Mouse (Mus musculus) liver, embryonic 13.5 days (tissue): ENCODE results near the gene Phtf2. TPM values are rescaled to one million over a fixed set of nuclear protein-coding genes. Genes with fewer than 3 reads are reported as not detected.
A peak's percentile ranks its signal among the peaks of the same experiment; 100 is the strongest.

Source experiments
- ATAC-seq: fragments of 200-750 bp; cut with Nextera tagmentation; 2 replicates; pipeline ENCODE4 v1.8.0; 2017; ENCODE audit warnings: low read depth, mild to moderate bottlenecking, moderate number of reproducible peaks, moderate library complexity
- DNase-seq: peaks from one replicate; pipeline ENCODE4 v3.0.0; 2022
- H3K27ac ChIP-seq: fragments of 300-500 bp; sonication (generic); 2 replicates; pipeline ENCODE4 v1.5.1; 2015; ENCODE audit warnings: moderate library complexity, mild to moderate bottlenecking, inconsistent platforms
- H3K27me3 ChIP-seq: fragments of 300-500 bp; sonication (generic); 2 replicates; pipeline ENCODE4 v1.6.1; 2015; ENCODE audit warnings: mild to moderate bottlenecking, inconsistent platforms
- H3K36me3 ChIP-seq: fragments of 300-500 bp; sonication (generic); 2 replicates; pipeline ENCODE4 v1.6.1; 2015; ENCODE audit warnings: mild to moderate bottlenecking, inconsistent platforms
- H3K4me1 ChIP-seq: fragments of 300-500 bp; sonication (generic); replicated peaks from 2 replicates; pipeline ENCODE4 v1.6.1; 2015; ENCODE audit warnings: inconsistent platforms
- H3K4me2 ChIP-seq: fragments of 300-500 bp; sonication (generic); 2 replicates; pipeline ENCODE4 v1.6.1; 2015; ENCODE audit warnings: inconsistent platforms, mild to moderate bottlenecking, moderate library complexity
- H3K4me3 ChIP-seq: fragments of 300-500 bp; sonication (generic); replicated peaks from 2 replicates; pipeline ENCODE4 v1.5.1; 2015; ENCODE audit warnings: mild to moderate bottlenecking, inconsistent platforms
- H3K9ac ChIP-seq: fragments of 300-500 bp; sonication (generic); 2 replicates; pipeline ENCODE4 v1.6.1; 2015; ENCODE audit warnings: mild to moderate bottlenecking, inconsistent platforms
- H3K9me3 ChIP-seq: fragments of 300-500 bp; sonication (generic); replicated peaks from 2 replicates; pipeline ENCODE4 v1.6.1; 2016; ENCODE audit warnings: inconsistent platforms
- WGBS: fragments of 180-500 bp; shearing (Covaris S2); methylation state at CpG from one replicate; pipeline ENCODE4 v1.1.7; 2015; ENCODE audit not compliant: insufficient replicate concordance; 5-methylcytosine and 5-hydroxymethylcytosine counted together
- polyA plus RNA-seq: library from polyadenylated mRNA; unstranded; fragments of >200 nt; fragmentation: Nextera tagmentation; extraction: Ambion mirVana; gene quantifications from 2 replicates; pipeline ENCODE4 v1.2.1, GENCODE M21; 2015

Phtf2 gene
- polyA plus RNA-seq, 1 experiment from 2014 or later: 6.2 TPM

DNA sequence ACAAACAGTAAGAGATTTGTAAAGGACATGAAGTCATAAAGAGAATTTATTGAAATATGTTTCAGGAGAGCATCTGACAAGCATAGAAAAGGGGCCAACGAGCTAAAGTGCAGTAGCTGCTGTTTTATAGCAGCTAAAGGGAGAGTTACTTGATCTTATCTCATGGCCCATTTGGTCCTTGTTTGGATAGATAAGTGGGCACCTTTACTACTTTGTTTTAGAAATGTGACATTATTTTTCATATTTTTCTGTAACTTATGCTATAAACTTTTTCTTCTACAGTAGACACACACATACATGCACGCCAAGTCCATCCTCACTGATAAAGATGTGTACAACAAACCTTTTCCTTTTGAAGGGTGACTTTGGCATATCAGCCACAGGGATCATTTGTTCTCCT is 23.5 kb upstream of the Phtf2 start:
- Histone ChIP-seq H3K4me2 (no peak overlapping the region), H3K36me3 (peaks cover 51% of the 10 kb centered on the region), H3K9me3 (no peaks in the 10 kb centered on the region), H3K4me1 (peaks cover 29% of the 10 kb centered on the region), H3K27ac (peak overlapping the region; percentile 34; the same call in 1 of the 2 replicates), H3K9ac (no peak overlapping the region), H3K27me3 (no peaks in the 10 kb centered on the region), H3K4me3 (no peak overlapping the region)
- DNase-seq: no peak
- WGBS: 38% methylated on average over 2 of the region's 2 CpGs
- no peak; the same call in 1 of the 2 replicates for ATAC-seq

DNA sequence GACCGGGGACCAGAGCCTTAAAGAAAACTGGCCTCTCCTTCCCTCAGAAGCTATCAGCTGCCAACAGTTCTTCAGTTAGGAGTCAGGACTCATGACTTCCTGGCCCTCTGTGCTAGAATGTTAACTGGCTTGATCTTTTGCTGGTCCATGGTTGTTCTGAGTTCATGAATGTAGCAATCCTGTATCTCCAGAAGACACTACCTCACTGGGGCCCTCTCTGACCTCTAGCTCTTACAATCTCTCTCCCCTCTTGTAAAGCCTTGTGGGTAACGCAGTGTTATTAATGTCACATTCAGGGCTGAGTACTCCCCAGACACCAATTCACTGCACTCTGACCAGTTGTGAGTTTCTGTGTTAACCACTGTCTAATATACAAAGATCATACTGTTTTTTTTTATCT is 22.7 kb upstream of the Phtf2 start:
- Histone ChIP-seq H3K27me3 (no peaks in the 10 kb centered on the region), H3K4me2 (no peak overlapping the region), H3K4me3 (no peak overlapping the region), H3K4me1 (peaks cover 33% of the 10 kb centered on the region), H3K36me3 (peaks cover 54% of the 10 kb centered on the region), H3K9me3 (no peaks in the 10 kb centered on the region), H3K27ac (peak overlapping the region; percentile 35), H3K9ac (no peak overlapping the region)
- DNase-seq (no peak), ATAC-seq (peak; percentile 52)
- 35% methylated on average over 2 of the region's 2 CpGs for WGBS

DNA sequence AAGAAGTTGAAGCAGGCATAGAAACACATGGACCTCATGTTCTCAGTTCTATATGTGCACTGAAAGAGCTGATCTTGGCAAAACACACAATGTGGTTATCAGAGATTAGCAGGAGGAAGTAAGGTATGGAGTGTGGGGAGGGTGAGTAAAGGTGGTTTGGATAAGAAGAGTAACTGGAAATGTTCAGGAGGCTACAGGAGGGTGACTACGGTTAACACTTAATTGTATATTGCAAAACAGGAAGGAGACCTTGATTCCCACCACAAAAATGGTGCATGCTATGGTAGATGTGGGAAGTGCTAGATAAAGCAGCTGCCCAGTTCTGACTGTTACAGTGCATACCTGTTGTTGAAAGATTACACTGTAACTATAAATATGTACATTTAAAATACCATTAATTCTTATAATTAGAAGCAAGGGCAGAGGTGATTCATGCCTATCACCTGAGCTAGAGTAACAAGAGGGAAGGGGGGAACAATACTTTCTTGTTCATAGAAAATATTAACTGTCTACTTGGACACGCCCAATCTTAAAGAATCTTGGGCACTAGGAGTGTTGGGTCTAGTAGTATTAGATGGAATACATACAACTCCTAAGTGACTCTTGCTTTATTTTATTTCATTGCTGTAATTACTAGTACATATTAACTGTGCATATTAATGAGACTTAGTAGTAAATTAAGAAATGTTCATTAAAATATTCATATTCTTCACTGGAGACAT is 15.7 kb upstream of the Phtf2 start:
- 29% methylated on average over 2 of the region's 2 CpGs for WGBS
- DNase-seq: peak; percentile 68
- peaks cover 38% of the 10 kb centered on the region for H3K4me1 ChIP-seq
- peak overlapping the region; percentile 82 for H3K27ac ChIP-seq
- no peaks in the 10 kb centered on the region for H3K9me3 ChIP-seq
- no peaks in the 10 kb centered on the region for H3K27me3 ChIP-seq
- peaks cover 53% of the 10 kb centered on the region for H3K36me3 ChIP-seq
- peak overlapping the region; percentile 44; the same call in 1 of the 2 replicates for H3K9ac ChIP-seq
- peak overlapping the region; percentile 1; the same call in 1 of the 2 replicates for H3K4me3 ChIP-seq
- peak overlapping the region; percentile 53 for H3K4me2 ChIP-seq
- ATAC-seq: peak; percentile 99

DNA sequence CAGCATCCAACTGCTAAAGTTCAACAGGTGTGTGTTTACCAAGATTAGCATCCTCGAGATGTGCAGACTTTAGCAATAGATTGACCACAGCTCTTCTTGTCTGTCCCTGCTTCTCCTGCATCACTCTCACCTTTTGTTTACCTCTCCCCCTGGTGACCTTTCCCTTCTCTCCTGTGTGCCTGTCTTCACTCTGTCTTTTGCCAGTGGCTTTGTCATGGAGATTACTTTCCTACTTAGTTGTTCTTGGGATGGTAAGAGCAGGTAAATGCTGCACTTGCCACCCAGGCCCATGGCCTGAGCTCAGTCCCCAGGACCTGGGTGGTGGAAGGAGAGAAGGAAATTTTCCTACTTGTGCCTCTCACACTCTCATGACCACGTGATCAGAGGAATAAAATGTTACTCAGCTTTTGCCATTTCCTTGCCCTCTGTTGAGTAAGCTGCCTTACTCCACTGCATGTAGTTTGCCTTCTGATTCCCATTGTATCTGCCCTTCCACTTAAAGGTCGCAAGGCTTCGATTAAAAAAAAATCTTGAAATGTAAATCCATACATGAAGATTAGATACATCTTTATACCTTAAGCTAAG is 2.2 kb upstream of the Phtf2 start:
- WGBS: 66% methylated on average over 4 of the region's 4 CpGs

DNA sequence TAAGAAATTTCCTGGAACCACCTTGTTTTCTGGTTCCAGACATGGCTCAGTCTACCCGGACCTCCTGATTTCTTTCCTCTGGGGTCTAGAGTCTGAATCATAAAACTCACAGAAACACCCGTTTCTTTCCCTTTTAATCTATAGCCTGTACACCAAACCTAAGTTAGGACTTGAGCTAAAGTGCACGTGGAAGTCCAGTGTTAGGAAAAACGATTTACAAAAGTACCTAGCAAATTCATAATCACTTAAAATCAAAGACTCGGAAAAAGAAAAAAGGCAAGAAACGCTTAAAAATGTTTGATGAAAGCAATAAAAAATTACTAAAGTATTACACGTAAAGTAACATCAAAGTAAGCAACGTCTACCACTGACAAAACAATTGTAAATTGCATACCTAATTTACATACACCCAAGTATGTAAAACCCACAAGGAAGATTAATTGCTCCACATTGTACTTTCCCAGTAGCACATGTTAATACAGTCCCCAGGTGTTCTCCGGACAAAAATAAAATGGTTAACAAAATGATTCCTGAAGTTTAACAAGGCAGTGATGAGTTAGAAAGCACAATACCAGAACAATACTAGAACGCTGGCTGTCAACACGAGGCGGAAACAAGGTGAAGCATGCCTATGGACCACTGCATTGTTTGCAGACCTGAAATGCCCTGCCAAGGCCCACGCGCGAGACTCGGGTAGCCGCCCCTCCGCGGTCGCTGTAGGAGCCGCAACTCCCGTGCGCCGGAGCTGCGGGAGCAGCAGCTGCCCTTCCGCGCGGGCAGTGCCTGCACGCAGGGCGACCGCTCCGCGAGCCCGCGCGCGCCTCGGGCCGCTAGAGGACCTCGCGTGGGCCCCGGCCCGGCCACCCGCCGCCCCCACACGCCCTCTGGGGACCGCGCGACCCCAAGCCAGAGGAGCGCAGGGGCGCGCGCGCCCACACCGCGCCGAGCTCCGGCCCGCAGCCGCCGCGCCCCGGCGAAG is 838 bp downstream of the Phtf2 start:
- Histone ChIP-seq H3K9me3 (no peaks in the 10 kb centered on the region), H3K4me2 (peak overlapping the region; percentile 74), H3K4me3 (peak overlapping the region; percentile 91), H3K27me3 (no peaks in the 10 kb centered on the region), H3K36me3 (peaks cover 10% of the 10 kb centered on the region; the same call in 1 of the 2 replicates), H3K4me1 (peaks cover 48% of the 10 kb centered on the region), H3K27ac (peak overlapping the region; percentile 96), H3K9ac (peak overlapping the region; percentile 96)
- ATAC-seq (no peak; the same call in 1 of the 2 replicates), DNase-seq (peak; percentile 48)
- under 1% methylated on average over 49 of the region's 64 CpGs for WGBS

More for the DNA sequence above, 2.2 kb upstream of the Phtf2 start:
- Histone ChIP-seq H3K4me1 (peaks cover 31% of the 10 kb centered on the region), H3K4me3 (peak overlapping the region; percentile 70), H3K27ac (peak overlapping the region; percentile 54), H3K36me3 (peaks cover 20% of the 10 kb centered on the region), H3K9ac (peak overlapping the region; percentile 80), H3K9me3 (no peaks in the 10 kb centered on the region), H3K4me2 (peak overlapping the region; percentile 93), H3K27me3 (no peaks in the 10 kb centered on the region)
- DNase-seq (no peak), ATAC-seq (no peak)

DNA sequence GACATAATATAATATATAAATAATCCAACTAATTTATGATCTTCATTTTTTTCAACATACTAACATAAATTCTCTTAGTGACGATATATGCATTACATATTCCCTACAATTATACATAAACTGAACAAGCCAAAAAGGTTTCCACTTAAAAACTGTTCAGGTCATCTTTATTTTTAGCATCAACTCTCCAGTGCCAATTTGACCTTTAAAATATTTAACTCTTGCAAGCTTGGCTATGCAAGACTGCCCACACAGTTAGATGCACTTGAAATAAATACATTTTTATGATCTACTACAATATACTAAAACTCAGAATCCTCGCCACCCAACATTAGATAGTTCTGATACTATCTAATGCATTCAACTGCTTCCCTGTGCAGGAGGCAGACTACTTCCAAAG is 1.5 kb downstream of the Phtf2 start:
- no peak for ATAC-seq

DNA sequence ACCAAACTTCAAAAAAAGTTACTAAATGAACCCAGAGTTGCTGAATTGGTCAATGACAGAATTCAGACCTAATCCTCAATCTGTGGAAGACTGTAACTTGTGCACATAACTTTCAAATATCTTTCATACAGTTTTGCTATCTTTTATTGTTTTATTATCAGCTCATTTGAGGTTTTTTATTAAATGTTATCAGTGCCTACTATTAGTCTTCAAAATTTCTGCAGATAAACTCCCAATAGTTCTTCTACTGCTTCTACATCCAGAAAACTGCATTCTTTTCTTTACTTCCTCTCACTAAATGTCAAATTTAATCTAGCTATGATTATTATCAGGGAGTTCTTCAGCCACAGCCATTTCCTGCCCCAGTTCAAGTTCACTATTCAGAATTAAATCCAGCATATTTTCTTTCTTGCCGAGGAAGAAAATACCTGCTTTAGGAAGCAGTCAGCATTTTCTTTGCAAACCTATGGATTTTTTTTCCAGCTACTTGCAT is 4.9 kb downstream of the Phtf2 start:
- DNase-seq (no peak), ATAC-seq (no peak)
- Histone ChIP-seq H3K4me1 (peaks cover 52% of the 10 kb centered on the region), H3K4me2 (no peak overlapping the region), H3K27ac (no peak overlapping the region), H3K9me3 (no peaks in the 10 kb centered on the region), H3K27me3 (no peaks in the 10 kb centered on the region), H3K4me3 (no peak overlapping the region), H3K9ac (no peak overlapping the region), H3K36me3 (no peaks in the 10 kb centered on the region)
- 25% methylated on average over 1 of the region's 1 CpGs for WGBS

More for the DNA sequence above, 1.5 kb downstream of the Phtf2 start:
- no peaks in the 10 kb centered on the region for H3K9me3 ChIP-seq
- no peaks in the 10 kb centered on the region for H3K27me3 ChIP-seq
- no peak for DNase-seq
- H3K4me2 ChIP-seq: peak overlapping the region; percentile 74
- 34% methylated on average over 2 of the region's 2 CpGs for WGBS
- H3K36me3 ChIP-seq: 0 out of 2 replicates have a peak, but pooled peaks cover 3% of the 10 kb centered on the region
- peak overlapping the region; percentile 91 for H3K4me3 ChIP-seq
- H3K27ac ChIP-seq: no peak overlapping the region
- peak overlapping the region; percentile 96 for H3K9ac ChIP-seq
- peaks cover 50% of the 10 kb centered on the region for H3K4me1 ChIP-seq

DNA sequence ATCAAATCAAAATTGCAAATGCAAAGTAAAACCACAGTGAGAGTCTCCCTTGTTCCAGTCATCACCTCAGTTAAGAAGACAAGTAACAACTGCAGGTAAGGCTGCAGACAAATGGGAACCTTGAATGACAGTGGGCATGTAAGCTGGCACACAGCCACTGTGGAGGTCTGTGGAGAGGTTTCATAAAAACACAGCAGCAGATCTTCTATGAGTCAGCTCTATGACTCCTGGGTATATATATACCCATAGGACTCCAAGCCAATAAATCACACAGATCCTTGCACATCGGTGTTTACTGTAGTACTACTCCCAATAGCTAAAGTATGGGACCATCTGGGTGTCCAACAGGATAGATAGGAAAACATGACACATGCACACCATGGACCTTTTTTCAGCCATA is 8.8 kb downstream of the Phtf2 start:
- H3K27ac ChIP-seq: no peak overlapping the region
- H3K4me1 ChIP-seq: peaks cover 32% of the 10 kb centered on the region
- H3K4me3 ChIP-seq: no peak overlapping the region
- DNase-seq: no peak
- H3K9ac ChIP-seq: no peak overlapping the region
- H3K9me3 ChIP-seq: no peaks in the 10 kb centered on the region
- H3K36me3 ChIP-seq: no peaks in the 10 kb centered on the region
- WGBS: 88% methylated on average over 1 of the region's 1 CpGs
- H3K27me3 ChIP-seq: no peaks in the 10 kb centered on the region
- H3K4me2 ChIP-seq: no peak overlapping the region
- ATAC-seq: no peak

DNA sequence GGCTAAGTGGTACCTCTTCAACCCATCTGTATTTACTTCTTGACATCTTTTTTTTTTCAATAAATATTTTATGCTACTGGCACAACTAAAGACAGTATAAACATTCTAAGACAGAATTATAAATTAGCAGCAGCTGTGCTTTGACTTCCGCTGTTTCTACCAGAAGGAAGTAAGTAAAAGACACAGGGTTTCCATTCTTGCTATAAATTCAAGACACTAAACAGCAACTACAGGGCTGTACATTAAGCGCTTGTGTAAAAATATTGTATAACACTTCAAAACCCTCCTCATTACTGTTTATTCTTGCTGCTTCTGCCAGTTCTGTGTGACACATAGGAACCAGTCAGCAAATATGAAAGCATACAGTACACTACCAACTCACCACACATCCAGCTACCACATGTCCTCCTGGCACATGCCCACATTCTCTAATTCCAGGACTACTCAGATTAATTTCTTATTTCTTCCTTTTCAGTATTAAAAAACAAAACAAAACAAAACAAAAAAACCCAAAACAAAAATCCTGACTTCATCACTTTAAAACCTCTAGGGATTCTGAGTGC is 16.6 kb downstream of the Phtf2 start:
- Histone ChIP-seq H3K27me3 (no peaks in the 10 kb centered on the region), H3K36me3 (no peaks in the 10 kb centered on the region), H3K4me2 (no peak overlapping the region), H3K9ac (no peak overlapping the region), H3K4me3 (no peak overlapping the region), H3K4me1 (peaks cover 13% of the 10 kb centered on the region), H3K27ac (no peak overlapping the region), H3K9me3 (no peaks in the 10 kb centered on the region)
- WGBS: 85% methylated on average over 2 of the region's 2 CpGs
- ATAC-seq (no peak), DNase-seq (no peak)

DNA sequence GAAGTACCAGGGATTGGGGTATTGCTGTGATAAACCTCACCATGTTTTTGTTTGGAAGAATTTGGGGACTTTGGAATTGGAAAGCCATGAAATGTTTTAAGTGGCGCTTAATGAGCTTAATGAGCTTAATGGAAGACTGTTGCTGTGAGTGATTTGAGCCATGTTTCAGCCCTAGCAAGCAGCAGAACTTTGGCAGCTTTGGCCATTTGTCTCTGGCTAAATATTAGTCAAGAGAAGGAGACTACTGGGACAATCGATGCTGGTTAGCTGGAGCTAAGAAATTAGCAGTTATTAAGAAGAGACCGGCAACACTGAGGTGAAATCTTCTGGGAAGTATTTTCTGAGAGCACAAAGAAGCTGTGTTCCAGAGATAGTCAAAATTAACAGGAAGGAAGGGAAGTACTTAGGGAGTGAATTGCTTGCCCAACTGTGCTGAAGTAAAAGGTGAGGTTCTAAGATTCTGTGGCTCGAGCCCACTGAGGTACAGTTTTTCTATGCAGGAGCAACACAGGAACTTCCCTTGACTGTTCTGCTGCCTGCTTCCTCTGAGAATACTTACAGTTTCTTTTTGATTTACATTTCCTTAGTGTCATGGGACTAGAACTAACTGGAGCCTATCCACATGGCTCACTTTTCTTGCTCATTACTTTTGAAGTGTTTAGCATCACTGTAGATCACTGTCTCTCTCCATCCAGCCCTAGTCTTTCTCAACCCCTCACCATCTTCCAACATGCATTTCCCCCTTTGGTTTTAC is 17.5 kb downstream of the Phtf2 start:
- H3K9me3 ChIP-seq: no peaks in the 10 kb centered on the region
- no peak overlapping the region for H3K4me3 ChIP-seq
- peaks cover 13% of the 10 kb centered on the region for H3K4me1 ChIP-seq
- ATAC-seq (no peak), DNase-seq (no peak)
- H3K27me3 ChIP-seq: no peaks in the 10 kb centered on the region
- WGBS: 52% methylated on average over 4 of the region's 4 CpGs
- H3K4me2 ChIP-seq: no peak overlapping the region
- no peaks in the 10 kb centered on the region for H3K36me3 ChIP-seq
- H3K9ac ChIP-seq: no peak overlapping the region
- H3K27ac ChIP-seq: no peak overlapping the region
